Mouse (Mus musculus): Measurements from ENCODE around the gene Zfhx3. TPM values are rescaled to one million over a fixed set of nuclear protein-coding genes. Genes with fewer than 3 reads are reported as not detected.

Gene Zfhx3
- total RNA-seq, 1 experiment from 2014 or later = 2.1 TPM

DNA sequence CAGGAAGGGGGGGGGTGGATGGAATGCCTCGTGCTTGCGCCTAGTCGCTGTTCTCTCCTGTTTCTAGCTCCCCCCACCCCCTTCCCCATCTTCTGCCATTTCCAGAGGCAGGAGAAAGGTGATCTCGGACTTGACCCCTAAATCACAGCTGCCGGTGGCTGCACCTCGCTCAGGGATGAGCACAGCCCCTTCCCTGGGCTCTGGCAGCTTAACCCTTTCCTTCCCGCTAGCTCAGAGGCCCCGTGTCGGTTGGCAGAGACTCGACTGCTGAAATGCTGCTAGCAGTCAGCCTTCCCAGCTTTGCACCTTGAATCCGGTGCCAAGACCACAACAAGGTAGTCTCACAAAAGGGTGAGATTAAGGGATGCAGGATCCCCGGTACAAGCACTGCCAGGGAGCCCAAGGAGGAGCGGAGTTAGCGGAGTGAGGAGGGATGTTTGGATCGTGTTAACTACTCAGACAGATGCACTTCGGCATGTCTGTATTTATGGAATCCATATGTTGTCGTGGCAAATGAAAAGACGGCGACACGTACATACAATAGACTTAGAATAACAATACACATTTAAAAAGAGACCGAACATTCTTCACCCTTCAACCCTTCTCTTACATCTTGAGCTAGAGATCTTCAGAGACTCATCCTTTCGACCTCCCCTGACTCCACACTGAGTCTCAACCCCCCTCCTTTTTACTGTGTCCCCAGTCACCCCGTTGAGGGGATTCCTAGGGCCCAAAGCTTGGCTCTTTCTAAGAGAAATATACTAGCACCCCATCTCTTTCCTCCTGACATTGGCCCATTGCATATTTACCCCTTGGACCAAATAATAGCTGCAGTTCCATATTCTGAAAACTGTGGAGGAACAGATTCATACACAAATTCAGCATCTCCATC lies 757.3 kb downstream of the Zfhx3 start:
- no peak for ATAC-seq (replicated peaks in 1 of 2; ENCODE audit: insufficient read depth in 1 of 2, low FRiP score in 2 of 2, low TSS enrichment in 1 of 2, low read depth in 1 of 2, poor library complexity in 2 of 2, severe bottlenecking in 2 of 2)

DNA sequence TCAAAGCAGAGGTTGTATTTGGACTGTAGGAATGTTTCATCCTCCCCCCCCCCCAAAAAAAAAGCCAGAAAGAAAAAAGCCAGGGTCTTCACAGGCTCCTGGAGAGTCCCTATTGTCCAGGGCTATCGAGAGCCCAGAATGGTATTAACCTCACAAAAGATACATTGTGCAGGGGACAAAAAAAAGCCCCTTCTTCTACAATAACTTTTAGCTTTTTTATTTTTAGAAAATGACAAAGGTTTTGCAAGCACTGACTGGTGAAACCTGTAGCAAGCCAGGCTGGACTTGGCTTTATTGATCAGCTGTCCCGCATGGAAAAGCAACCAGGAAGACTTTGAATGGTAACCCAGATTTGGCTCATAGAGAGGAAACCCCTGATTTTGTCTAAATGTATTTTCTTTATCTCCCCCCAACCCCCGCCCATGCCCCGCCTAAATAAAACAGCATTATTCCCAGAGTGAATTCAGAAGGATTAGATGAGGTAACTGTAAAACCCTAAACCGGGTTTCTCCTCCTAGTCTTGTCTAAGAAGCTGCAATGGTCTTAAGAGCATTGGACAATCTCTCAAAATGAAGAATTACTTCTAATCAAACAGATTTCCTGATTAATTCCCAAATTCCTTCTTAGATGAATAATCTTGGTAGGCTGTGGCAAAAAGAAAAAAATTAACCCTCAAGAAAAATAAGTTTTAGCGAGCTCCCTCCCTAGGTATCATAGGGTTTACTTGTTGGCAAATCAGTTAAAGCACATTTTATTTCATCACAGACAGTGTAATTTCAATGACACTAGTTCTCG lies 759.1 kb downstream of the Zfhx3 start:
- ATAC-seq (replicated peaks in 1 of 2; ENCODE audit: insufficient read depth in 1 of 2, low FRiP score in 2 of 2, low TSS enrichment in 1 of 2, low read depth in 1 of 2, poor library complexity in 2 of 2, severe bottlenecking in 2 of 2) = no peak

GRCm38 (mm10) chr8:108702201-108702600 lies 759.8 kb downstream of the Zfhx3 start:
- no peak for ATAC-seq (replicated peaks in 1 of 2; ENCODE audit: insufficient read depth in 1 of 2, low FRiP score in 2 of 2, low TSS enrichment in 1 of 2, low read depth in 1 of 2, poor library complexity in 2 of 2, severe bottlenecking in 2 of 2)

GRCm38 (mm10) chr8:108705751-108706150 lies 763.3 kb downstream of the Zfhx3 start:
- ATAC-seq (replicated peaks in 1 of 2; ENCODE audit: insufficient read depth in 1 of 2, low FRiP score in 2 of 2, low TSS enrichment in 1 of 2, low read depth in 1 of 2, poor library complexity in 2 of 2, severe bottlenecking in 2 of 2) = no peak

DNA sequence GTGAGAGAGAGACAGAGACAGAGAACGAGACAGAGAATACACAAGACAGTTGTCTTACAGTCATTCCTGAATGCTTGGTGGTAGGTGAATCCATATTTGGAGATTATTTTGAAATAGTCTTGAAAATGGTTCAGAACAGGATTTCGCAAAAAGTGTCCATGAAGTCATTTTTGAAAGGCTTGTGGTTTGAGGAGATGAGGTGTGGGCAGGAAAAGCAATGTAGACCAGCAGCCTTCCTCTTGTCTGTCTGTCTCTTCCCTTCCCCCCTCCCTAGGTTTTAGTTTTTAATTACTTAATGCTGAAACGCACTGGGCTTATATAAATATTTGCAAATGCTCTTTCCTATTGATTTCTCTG lies 764.0 kb downstream of the Zfhx3 start:
- ATAC-seq (replicated peaks in 1 of 2; ENCODE audit: insufficient read depth in 1 of 2, low FRiP score in 2 of 2, low TSS enrichment in 1 of 2, low read depth in 1 of 2, poor library complexity in 2 of 2, severe bottlenecking in 2 of 2) = peak in 1 of 2 experiments; percentile 19; a peak in 1 of 4 replicates

GRCm38 (mm10) chr8:108706848-108707541 lies 764.6 kb downstream of the Zfhx3 start:
- peak in 1 of 2 experiments; percentile 26; a peak in 1 of 4 replicates for ATAC-seq (replicated peaks in 1 of 2; ENCODE audit: insufficient read depth in 1 of 2, low FRiP score in 2 of 2, low TSS enrichment in 1 of 2, low read depth in 1 of 2, poor library complexity in 2 of 2, severe bottlenecking in 2 of 2)

DNA sequence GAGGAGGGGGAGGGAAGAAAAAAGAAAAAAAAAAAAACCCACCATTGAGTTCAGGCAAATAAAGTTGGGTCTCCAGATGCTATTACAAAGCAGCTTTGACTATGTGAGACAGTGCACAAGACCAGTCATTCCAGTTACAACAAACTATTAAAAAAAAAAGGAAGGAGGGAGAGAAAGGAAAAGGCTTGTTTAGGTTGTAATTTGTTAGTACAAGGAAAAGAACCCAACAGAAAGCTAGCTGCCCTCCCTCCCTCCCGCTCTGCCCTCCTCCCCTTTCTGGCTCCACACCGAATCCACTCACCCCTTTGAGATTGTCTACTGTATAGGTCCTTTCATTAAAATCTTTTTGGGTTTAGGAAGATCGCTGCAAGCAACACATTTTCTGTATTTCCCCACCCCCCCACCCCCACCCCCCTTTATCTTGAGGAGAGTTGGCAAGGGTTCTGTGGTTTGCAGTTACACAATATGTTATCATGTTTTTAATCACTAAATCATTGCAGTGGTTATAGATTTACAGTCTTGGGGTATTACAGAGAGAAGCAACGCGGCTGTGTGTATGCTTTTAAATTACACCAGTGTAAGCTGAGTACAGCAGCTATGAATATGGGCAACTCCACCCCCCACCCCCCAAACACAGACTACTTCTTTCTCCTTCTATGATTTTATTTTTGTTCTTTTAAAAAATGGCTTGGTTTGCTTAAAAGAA lies 765.3 kb downstream of the Zfhx3 start:
- ATAC-seq (replicated peaks in 1 of 2; ENCODE audit: insufficient read depth in 1 of 2, low FRiP score in 2 of 2, low TSS enrichment in 1 of 2, low read depth in 1 of 2, poor library complexity in 2 of 2, severe bottlenecking in 2 of 2) = peak in 1 of 2 experiments; percentile 58; a peak in 2 of 4 replicates

GRCm38 (mm10) chr8:108708833-108709387 lies 766.5 kb downstream of the Zfhx3 start:
- no peak for ATAC-seq (replicated peaks in 1 of 2; ENCODE audit: insufficient read depth in 1 of 2, low FRiP score in 2 of 2, low TSS enrichment in 1 of 2, low read depth in 1 of 2, poor library complexity in 2 of 2, severe bottlenecking in 2 of 2)

GRCm38 (mm10) chr8:108709441-108709840 lies 767.0 kb downstream of the Zfhx3 start:
- ATAC-seq (replicated peaks in 1 of 2; ENCODE audit: insufficient read depth in 1 of 2, low FRiP score in 2 of 2, low TSS enrichment in 1 of 2, low read depth in 1 of 2, poor library complexity in 2 of 2, severe bottlenecking in 2 of 2) = no peak

DNA sequence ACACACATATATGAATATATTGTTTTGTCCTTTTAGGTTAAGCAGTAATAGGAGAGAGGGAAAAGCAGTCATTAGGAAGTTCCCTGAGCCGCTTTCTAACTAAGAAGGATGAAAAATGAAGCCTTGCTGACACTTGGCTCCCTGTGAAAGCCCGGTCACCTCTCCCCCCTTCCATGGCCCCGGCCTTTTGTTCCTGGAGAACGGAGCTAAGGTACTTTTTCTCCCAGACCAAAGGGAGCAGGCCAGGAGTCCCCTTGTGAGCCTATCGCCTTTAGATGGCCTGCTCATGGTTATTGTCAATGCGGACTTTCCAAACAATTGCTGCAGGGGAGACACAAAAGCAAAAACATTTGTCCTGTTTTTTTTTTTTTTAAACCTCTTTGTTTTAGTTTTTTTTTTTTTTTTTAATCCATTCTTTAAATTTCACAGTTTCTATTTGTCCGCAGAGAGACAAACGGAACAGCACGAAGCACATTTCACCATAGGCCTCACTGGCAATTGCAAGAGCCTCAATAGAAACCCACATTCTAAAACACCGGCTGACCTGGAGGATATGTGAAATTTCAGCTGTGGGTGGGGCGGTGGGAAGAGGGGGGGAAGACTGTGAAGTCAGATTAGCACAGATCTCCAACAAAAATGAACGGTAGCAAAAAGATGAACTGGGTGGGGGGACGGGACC lies 767.6 kb downstream of the Zfhx3 start:
- ATAC-seq (replicated peaks in 1 of 2; ENCODE audit: insufficient read depth in 1 of 2, low FRiP score in 2 of 2, low TSS enrichment in 1 of 2, low read depth in 1 of 2, poor library complexity in 2 of 2, severe bottlenecking in 2 of 2) = no peak; a peak in 1 of 4 replicates

DNA sequence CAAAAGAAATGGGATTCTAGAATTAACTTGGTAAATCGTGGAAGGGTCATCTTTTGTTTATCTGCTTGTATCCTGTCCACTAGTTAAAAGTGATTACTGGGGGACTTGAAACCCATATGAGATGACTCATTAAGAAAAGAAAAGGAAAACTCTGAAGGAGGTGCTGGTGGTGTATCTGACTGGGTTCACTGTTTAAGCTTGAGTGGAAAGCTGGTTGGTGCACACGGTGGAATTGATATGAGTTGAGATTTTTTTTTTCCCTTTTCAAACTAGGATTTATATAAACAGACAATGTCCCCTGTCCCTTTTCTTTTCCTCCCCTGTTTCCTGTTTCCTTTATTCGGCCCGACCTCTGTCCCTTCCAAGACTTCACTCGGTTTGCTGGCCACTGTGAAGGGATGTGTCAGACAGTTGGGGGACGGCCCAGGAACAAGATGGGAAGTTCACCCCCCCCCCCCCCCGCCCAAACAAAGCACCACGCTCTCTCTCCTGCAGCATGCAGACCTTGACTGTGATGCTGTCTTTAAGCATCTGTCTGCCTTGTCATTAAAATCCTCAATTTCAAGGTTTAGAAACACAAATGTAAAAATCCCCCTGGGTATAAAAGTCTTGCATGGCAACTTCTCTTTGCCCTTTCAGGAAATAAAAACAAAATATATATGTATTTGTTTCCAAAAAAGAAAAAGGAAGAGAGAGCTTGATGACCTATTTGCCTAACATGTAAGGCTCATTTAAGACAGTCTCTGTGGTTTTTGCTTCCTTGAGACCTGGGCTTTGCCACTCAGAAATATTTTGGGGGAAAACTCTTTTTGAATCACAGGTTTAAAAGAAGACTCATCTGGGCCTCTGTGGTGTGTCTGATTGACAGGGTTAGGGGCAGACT lies 768.4 kb downstream of the Zfhx3 start:
- no peak for ATAC-seq (replicated peaks in 1 of 2; ENCODE audit: insufficient read depth in 1 of 2, low FRiP score in 2 of 2, low TSS enrichment in 1 of 2, low read depth in 1 of 2, poor library complexity in 2 of 2, severe bottlenecking in 2 of 2)

- ATAC-seq (replicated peaks in 1 of 2; ENCODE audit: insufficient read depth in 1 of 2, low FRiP score in 2 of 2, low TSS enrichment in 1 of 2, low read depth in 1 of 2, poor library complexity in 2 of 2, severe bottlenecking in 2 of 2) = no peak
Measured at GRCm38 (mm10) chr8:108711490-108711793, 769.0 kb downstream of the Zfhx3 start.

- no peak for ATAC-seq (replicated peaks in 1 of 2; ENCODE audit: insufficient read depth in 1 of 2, low FRiP score in 2 of 2, low TSS enrichment in 1 of 2, low read depth in 1 of 2, poor library complexity in 2 of 2, severe bottlenecking in 2 of 2)
Measured at GRCm38 (mm10) chr8:108712001-108712411, 769.6 kb downstream of the Zfhx3 start.

GRCm38 (mm10) chr8:108712607-108713006 lies 770.2 kb downstream of the Zfhx3 start:
- no peak for ATAC-seq (replicated peaks in 1 of 2; ENCODE audit: insufficient read depth in 1 of 2, low FRiP score in 2 of 2, low TSS enrichment in 1 of 2, low read depth in 1 of 2, poor library complexity in 2 of 2, severe bottlenecking in 2 of 2)

DNA sequence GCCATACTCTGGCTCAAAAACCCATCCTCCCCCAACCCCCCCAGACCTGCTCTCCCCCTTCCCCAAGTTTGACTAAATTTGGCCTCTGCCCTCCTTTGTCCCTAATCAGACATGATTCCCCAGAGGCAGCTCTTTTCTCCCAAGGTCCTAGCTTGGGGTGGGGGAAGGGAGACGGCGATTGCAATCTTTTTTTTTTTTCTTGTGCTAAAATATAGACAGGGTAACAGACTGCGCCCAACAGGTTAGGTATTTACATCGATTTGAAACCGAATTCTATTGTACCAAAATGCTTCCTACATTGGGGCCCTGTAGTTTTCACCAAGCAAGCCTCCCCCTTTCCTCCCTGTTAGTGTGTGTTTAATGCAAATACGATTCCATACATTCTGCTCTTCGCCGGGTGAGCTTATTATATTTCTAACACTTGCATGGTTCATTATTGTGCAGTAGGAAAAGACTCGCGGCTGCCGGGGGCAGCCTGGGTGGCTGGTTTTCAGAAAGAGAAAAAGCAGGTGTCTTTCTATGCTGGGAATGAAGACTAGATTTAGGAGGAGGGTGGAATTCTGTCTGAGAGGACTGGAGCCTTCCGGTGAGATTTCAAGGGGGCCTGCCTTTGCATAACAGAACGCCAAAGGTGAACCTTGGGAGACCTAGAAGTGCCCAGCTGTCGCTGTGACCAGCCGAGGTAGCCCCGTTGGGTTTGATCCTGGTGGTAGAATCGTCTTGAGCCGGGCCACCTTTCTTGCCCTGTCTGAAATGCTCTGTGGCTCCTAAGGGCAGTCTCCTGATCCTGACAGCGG lies 771.1 kb downstream of the Zfhx3 start:
- no peak for ATAC-seq (replicated peaks in 1 of 2; ENCODE audit: insufficient read depth in 1 of 2, low FRiP score in 2 of 2, low TSS enrichment in 1 of 2, low read depth in 1 of 2, poor library complexity in 2 of 2, severe bottlenecking in 2 of 2)
